Mouse (Mus musculus): ENCODE data around the gene Cbl. TPM values are rescaled to one million over a fixed set of nuclear protein-coding genes. Genes with fewer than 3 reads are reported as not detected.

Gene Cbl
- polyA plus RNA-seq, 1 experiment: 8.1 TPM

DNA sequence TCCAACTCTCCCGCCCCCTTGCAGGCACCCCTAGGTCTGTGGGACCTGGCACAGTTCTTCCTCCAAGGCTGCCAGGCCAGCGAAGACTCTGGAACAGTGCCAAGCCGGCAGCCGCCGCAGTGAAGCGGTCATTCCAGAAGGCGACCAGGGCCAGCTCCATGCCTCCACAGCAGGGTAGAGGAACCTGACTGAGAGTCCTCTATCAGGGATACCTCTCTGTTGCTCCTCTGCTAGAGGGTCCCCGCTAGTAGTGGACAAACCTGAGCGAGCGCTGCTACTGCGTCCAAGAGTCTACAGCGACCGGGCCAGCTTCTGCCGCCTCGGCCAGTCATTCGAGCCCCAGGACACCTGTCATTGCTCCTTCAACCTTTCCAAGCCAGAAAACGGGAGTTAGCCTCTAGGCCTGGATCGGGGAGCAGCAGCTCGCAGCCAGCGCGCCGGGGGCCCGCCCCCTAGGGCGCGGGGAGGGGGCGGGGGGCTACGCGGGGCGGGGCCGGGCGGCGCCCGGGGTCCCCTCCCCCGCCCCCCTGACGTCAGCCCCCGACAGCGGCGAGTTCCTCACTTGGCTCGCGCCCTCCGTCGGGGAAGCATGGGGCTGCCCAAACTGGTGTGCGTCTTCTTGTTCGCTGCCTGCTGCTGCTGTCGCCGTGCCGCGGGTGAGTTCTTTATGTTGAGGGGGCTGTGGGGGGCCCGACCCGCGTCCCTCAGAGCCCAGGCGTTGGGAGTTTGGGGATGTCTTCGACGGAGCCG lies 99.6 kb downstream of the Cbl start, which contains the start of gene Mcam:
TSS of gene Mcam (plus strand) at position 369 of the 750 bp plus-strand sequence.
- Histone ChIP-seq H3K27ac (ENCODE audit: insufficient read depth, low read depth, low read length) (peak within 1 kb of the TSS; percentile 11), H3K4me3 (ENCODE audit: insufficient read depth, low read depth, low read length) (peak within 1 kb of the TSS; percentile 68), H3K36me3 (ENCODE audit: control insufficient read depth, insufficient read depth, low read length) (no peaks in the 10 kb centered on the region), H3K4me1 (ENCODE audit: control insufficient read depth, insufficient read depth, low read length) (peaks cover 14% of the 10 kb centered on the region; the same call in 1 of the 2 replicates), H3K27me3 (replicated peaks; ENCODE audit: control insufficient read depth, insufficient read depth, low read length) (no peaks in the 10 kb centered on the region)
- peak; percentile 87 for DNase-seq
- TF ChIP-seq CTCF (conservative IDR thresholded peaks at IDR 0.05; ENCODE audit: insufficient read depth, insufficient read length, low read depth, low read length) (no peak), POLR2A (IDR thresholded peaks at IDR 0.05; ENCODE audit: low read depth, low read length) (peak; percentile 43)
- under 1% methylated on average over 55 of the region's 55 CpGs for whole genome bisulfite sequencing

DNA sequence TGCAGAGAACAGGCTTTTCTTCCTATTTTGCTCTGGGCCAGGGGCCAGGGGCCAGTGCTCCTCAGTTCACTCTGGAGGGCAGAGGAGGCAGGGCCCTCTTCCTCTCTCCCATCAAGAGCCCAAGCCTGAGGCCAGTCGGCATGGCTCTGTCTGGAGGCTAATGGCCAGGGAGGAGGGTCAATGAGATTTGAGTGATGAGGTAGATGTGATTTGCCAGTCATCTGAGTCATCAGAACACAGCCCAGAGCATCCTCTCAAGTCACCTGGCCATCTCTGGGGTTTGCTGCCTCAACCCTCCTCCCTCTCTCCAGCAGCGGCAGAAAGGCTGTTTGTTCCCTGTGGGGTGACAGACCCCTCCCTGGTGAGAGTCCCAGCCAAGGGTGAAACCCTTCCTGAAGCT lies 100.6 kb downstream of the Cbl start:
- peak overlapping the region; percentile 11 for H3K27ac ChIP-seq (ENCODE audit: insufficient read depth, low read depth, low read length)
- no peaks in the 10 kb centered on the region for H3K27me3 ChIP-seq (replicated peaks; ENCODE audit: control insufficient read depth, insufficient read depth, low read length)
- H3K36me3 ChIP-seq (ENCODE audit: control insufficient read depth, insufficient read depth, low read length): no peaks in the 10 kb centered on the region
- TF ChIP-seq CTCF (conservative IDR thresholded peaks at IDR 0.05; ENCODE audit: insufficient read depth, insufficient read length, low read depth, low read length) (no peak), POLR2A (IDR thresholded peaks at IDR 0.05; ENCODE audit: low read depth, low read length) (no peak)
- H3K4me1 ChIP-seq (ENCODE audit: control insufficient read depth, insufficient read depth, low read length): peaks cover 14% of the 10 kb centered on the region; the same call in 1 of the 2 replicates
- WGBS: 30% methylated on average over 2 of the region's 2 CpGs
- DNase-seq: no peak
- H3K4me3 ChIP-seq (ENCODE audit: insufficient read depth, low read depth, low read length): peak overlapping the region; percentile 68

DNA sequence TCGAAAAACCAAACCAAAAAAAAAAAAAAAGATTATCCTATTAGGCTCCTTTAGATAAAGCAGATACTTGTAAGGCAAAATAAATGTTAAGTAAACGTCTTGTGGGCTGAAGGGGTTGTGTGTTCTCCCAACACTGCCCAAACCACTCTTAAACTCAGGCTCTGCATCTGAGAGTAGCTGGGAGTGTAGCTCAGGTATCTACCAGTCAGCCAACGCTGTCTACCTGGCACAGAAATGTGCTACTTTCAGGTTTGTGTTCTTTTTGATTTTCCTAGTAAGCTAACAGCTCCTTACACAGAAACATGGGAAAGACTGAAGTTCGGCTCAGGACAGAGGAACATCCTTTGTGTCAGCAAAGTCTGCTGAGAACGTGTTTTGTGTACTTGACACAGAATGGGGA lies 101.6 kb downstream of the Cbl start:
- WGBS: 78% methylated on average over 5 of the region's 5 CpGs
- Histone ChIP-seq H3K36me3 (ENCODE audit: control insufficient read depth, insufficient read depth, low read length) (no peaks in the 10 kb centered on the region), H3K4me3 (ENCODE audit: insufficient read depth, low read depth, low read length) (no peak overlapping the region), H3K27me3 (replicated peaks; ENCODE audit: control insufficient read depth, insufficient read depth, low read length) (no peaks in the 10 kb centered on the region), H3K4me1 (ENCODE audit: control insufficient read depth, insufficient read depth, low read length) (peaks cover 14% of the 10 kb centered on the region; the same call in 1 of the 2 replicates), H3K27ac (ENCODE audit: insufficient read depth, low read depth, low read length) (no peak overlapping the region)
- no peak for DNase-seq
- TF ChIP-seq CTCF (conservative IDR thresholded peaks at IDR 0.05; ENCODE audit: insufficient read depth, insufficient read length, low read depth, low read length) (no peak), POLR2A (IDR thresholded peaks at IDR 0.05; ENCODE audit: low read depth, low read length) (no peak)

DNA sequence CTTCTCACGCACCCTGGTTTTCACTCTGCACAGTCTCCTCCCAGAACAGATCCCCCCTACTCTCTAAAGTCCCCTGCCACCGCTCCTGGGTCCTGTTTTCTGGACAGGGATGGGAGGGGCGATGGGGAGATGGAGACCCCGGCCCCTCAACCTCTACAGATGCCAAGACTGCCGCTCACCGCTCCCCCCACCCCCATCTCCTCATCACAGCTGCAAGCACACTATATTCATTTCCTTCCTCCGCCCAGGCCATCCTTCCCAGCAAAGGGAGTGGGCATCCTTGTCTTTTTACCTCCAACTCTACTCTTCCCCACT lies 102.6 kb downstream of the Cbl start:
- no peak for DNase-seq
- Histone ChIP-seq H3K4me3 (ENCODE audit: insufficient read depth, low read depth, low read length) (no peak overlapping the region), H3K4me1 (ENCODE audit: control insufficient read depth, insufficient read depth, low read length) (peaks cover 20% of the 10 kb centered on the region; the same call in 1 of the 2 replicates), H3K27me3 (replicated peaks; ENCODE audit: control insufficient read depth, insufficient read depth, low read length) (no peaks in the 10 kb centered on the region), H3K36me3 (ENCODE audit: control insufficient read depth, insufficient read depth, low read length) (no peaks in the 10 kb centered on the region), H3K27ac (ENCODE audit: insufficient read depth, low read depth, low read length) (peak overlapping the region; percentile 15)
- 47% methylated on average over 7 of the region's 7 CpGs for WGBS
- TF ChIP-seq POLR2A (IDR thresholded peaks at IDR 0.05; ENCODE audit: low read depth, low read length) (no peak), CTCF (conservative IDR thresholded peaks at IDR 0.05; ENCODE audit: insufficient read depth, insufficient read length, low read depth, low read length) (no peak)

DNA sequence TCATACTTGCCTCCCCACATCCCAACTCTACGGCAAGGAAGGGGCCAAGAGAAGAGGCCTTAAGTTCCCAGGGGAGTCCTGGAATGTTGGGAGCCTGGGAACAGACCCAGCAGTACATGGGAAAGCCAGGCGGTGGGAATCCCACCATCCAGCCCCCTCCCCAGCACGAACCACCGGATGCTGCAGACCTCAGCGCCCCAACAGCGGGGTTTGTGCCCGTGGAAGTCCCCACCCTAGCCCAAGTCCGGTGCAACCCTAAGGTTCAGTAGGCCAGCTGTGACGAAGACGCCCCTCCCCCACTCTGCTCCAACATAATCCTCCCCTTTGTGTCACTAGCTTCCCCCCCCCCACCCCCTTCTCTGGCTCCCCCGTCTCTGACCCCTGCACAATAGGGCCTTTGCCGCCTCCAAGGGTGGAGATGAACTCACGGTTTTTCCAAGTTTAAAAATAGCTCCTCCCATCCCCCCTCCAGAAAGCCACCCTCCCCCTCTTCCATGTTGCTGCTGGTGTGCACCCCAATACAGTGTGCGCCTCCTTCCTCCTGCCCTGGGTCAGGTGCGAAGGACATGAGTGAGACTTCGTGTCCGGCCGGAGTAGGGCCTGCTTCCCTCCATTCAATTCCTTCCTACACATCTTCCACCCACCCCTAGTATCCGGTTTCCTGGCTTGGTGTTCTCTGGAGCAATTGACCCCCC lies 103.1 kb downstream of the Cbl start:
- H3K36me3 ChIP-seq (ENCODE audit: control insufficient read depth, insufficient read depth, low read length): no peaks in the 10 kb centered on the region
- peak overlapping the region; percentile 91 for H3K27ac ChIP-seq (ENCODE audit: insufficient read depth, low read depth, low read length)
- TF ChIP-seq POLR2A (IDR thresholded peaks at IDR 0.05; ENCODE audit: low read depth, low read length): no peak
- TF ChIP-seq CTCF (conservative IDR thresholded peaks at IDR 0.05; ENCODE audit: insufficient read depth, insufficient read length, low read depth, low read length): no peak
- H3K4me1 ChIP-seq (ENCODE audit: control insufficient read depth, insufficient read depth, low read length): peaks cover 23% of the 10 kb centered on the region; the same call in 1 of the 2 replicates
- no peaks in the 10 kb centered on the region for H3K27me3 ChIP-seq (replicated peaks; ENCODE audit: control insufficient read depth, insufficient read depth, low read length)
- WGBS: 39% methylated on average over 19 of the region's 19 CpGs
- peak overlapping the region; percentile 29; the same call in 1 of the 2 replicates for H3K4me3 ChIP-seq (ENCODE audit: insufficient read depth, low read depth, low read length)
- DNase-seq: peak; percentile 55

DNA sequence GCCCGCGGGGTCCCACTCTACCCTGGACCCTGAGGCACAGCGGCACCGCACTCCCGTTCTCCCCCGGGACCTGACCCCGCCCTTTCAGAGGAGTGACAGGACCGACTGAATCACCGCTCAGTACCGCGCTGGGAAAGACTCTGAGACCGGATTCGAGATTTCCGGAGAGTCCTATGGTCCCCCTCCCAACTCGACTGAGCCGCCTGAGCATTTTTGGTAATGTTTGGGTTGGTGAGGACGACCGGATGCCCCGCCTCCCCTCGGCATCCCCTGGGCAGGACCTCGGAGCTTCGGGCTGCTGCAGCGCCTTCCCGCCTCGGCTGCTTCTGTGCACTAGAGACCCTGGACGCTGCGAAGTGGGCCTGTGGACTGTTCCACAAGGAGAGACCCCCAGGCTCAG lies 103.8 kb downstream of the Cbl start:
- Histone ChIP-seq H3K27me3 (replicated peaks; ENCODE audit: control insufficient read depth, insufficient read depth, low read length) (no peaks in the 10 kb centered on the region), H3K36me3 (ENCODE audit: control insufficient read depth, insufficient read depth, low read length) (no peaks in the 10 kb centered on the region), H3K4me3 (ENCODE audit: insufficient read depth, low read depth, low read length) (peak overlapping the region; percentile 29), H3K27ac (ENCODE audit: insufficient read depth, low read depth, low read length) (peak overlapping the region; percentile 91), H3K4me1 (ENCODE audit: control insufficient read depth, insufficient read depth, low read length) (peaks cover 22% of the 10 kb centered on the region; the same call in 1 of the 2 replicates)
- 3% methylated on average over 27 of the region's 27 CpGs for WGBS
- peak; percentile 93 for DNase-seq
- TF ChIP-seq CTCF (conservative IDR thresholded peaks at IDR 0.05; ENCODE audit: insufficient read depth, insufficient read length, low read depth, low read length) (no peak), POLR2A (IDR thresholded peaks at IDR 0.05; ENCODE audit: low read depth, low read length) (peak; percentile 38)

DNA sequence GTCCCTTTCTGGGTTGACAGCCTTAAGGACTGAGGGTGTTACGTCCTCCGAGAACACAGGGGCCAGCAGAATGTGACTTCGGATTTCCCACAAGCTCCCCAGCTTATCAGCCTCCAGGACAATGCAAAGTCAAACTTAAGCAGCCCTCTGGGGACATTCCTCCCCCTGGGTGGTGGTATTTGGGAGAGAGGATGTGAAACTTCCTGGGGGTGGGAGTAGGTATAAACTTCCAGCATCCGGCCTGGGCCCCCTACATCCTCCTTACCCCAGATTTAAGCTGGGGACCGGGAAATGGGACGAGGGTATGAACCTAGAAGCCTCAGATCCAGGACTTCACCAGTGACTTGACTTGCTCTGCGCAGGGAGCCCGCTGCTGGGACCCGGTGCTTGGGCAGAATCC lies 104.2 kb downstream of the Cbl start:
- TF ChIP-seq POLR2A (IDR thresholded peaks at IDR 0.05; ENCODE audit: low read depth, low read length) (no peak), CTCF (conservative IDR thresholded peaks at IDR 0.05; ENCODE audit: insufficient read depth, insufficient read length, low read depth, low read length) (no peak)
- Histone ChIP-seq H3K27ac (ENCODE audit: insufficient read depth, low read depth, low read length) (peak overlapping the region; percentile 82), H3K4me1 (ENCODE audit: control insufficient read depth, insufficient read depth, low read length) (peaks cover 23% of the 10 kb centered on the region; the same call in 1 of the 2 replicates), H3K27me3 (replicated peaks; ENCODE audit: control insufficient read depth, insufficient read depth, low read length) (no peaks in the 10 kb centered on the region), H3K36me3 (ENCODE audit: control insufficient read depth, insufficient read depth, low read length) (no peaks in the 10 kb centered on the region), H3K4me3 (ENCODE audit: insufficient read depth, low read depth, low read length) (peak overlapping the region; percentile 29)
- whole genome bisulfite sequencing: 37% methylated on average over 9 of the region's 9 CpGs
- no peak for DNase-seq
